Mouse (Mus musculus): Measurements from ENCODE around the gene Il17re. TPM values are rescaled to one million over a fixed set of nuclear protein-coding genes. Genes with fewer than 3 reads are reported as not detected.

Il17re gene
- polyA plus RNA-seq, 3 experiments from 2014 or later: 0.69 to 8.2 (median 1.9) TPM

GRCm38 (mm10) chr6:113492101-113492864 lies 34.0 kb downstream of the Il17re start:
- no peak for ATAC-seq

- peak; percentile 90 for ATAC-seq
Observed at GRCm38 (mm10) chr6:113494258-113494788, 36.0 kb downstream of the Il17re start.

- ATAC-seq: no peak
Observed at GRCm38 (mm10) chr6:113495071-113495675, 36.9 kb downstream of the Il17re start.

- no peak for ATAC-seq
Observed at GRCm38 (mm10) chr6:113499346-113499745, 41.1 kb downstream of the Il17re start.

- no peak for ATAC-seq
Observed at GRCm38 (mm10) chr6:113501388-113502084, 43.3 kb downstream of the Il17re start, which contains the start of gene Prrt3. Gene Prrt3 (minus strand): TSS chr6:113501931.

- no peak for ATAC-seq
Observed at GRCm38 (mm10) chr6:113502801-113503200, 44.5 kb downstream of the Il17re start.

GRCm38 (mm10) chr6:113505689-113506088 lies 47.4 kb downstream of the Il17re start:
- ATAC-seq: no peak

- no peak for ATAC-seq
Observed at GRCm38 (mm10) chr6:113507130-113507529, 48.8 kb downstream of the Il17re start.

- no peak for ATAC-seq
Observed at GRCm38 (mm10) chr6:113508272-113508946, 50.1 kb downstream of the Il17re start.

GRCm38 (mm10) chr6:113508947-113509280 lies 50.6 kb downstream of the Il17re start:
- no peak for ATAC-seq

GRCm38 (mm10) chr6:113513944-113514343 lies 55.7 kb downstream of the Il17re start:
- no peak for ATAC-seq

- ATAC-seq: no peak
Observed at GRCm38 (mm10) chr6:113514600-113514999, 56.3 kb downstream of the Il17re start.

GRCm38 (mm10) chr6:113517434-113518080 lies 59.3 kb downstream of the Il17re start:
- ATAC-seq: no peak

Other genes starting within 250 kb of the Il17re start
- gene Mtmr14, start 220.6 kb upstream of the Il17re start, polyA plus RNA-seq (2017; shearing (Covaris generic)): 10 to 100 TPM; 12.0 to 18.4 (median 16.2) TPM
- under 1 TPM in 2 of 3 experiments, not detected in 1; 0.21 to 0.22 TPM for gene Cpne9, start 176.2 kb upstream of the Il17re start, polyA plus RNA-seq (2017; shearing (Covaris generic))
- 10 to 100 TPM in 2 of 3 experiments, 1 to 10 TPM in 1; 9.2 to 15.3 (median 13.7) TPM for gene Brpf1, start 151.3 kb upstream of the Il17re start, polyA plus RNA-seq (2017; shearing (Covaris generic))
- 10 to 100 TPM; 12.7 to 23.8 (median 20.9) TPM for gene Ogg1, start 131.5 kb upstream of the Il17re start, polyA plus RNA-seq (2017; shearing (Covaris generic))
- 1 to 10 TPM; 1.3 to 2.6 (median 2.2) TPM for gene Camk1, start 114.5 kb upstream of the Il17re start, polyA plus RNA-seq (2017; shearing (Covaris generic))
- gene Tada3, start 80.6 kb upstream of the Il17re start, polyA plus RNA-seq (2017; shearing (Covaris generic)): 10 to 100 TPM; 27.5 to 44.5 (median 43.3) TPM
- 100 to 1,000 TPM; 516 to 980 (median 581) TPM for gene Arpc4, start 80.4 kb upstream of the Il17re start, polyA plus RNA-seq (2017; shearing (Covaris generic))
- gene Ttll3, start 69.2 kb upstream of the Il17re start, polyA plus RNA-seq (2017; shearing (Covaris generic)): 10 to 100 TPM in 2 of 3 experiments, 1 to 10 TPM in 1; 6.6 to 18.5 (median 16.4) TPM
- 10 to 100 TPM in 2 of 3 experiments, 1 to 10 TPM in 1; 6.5 to 13.4 (median 12.0) TPM for gene Rpusd3, start 39.1 kb upstream of the Il17re start, polyA plus RNA-seq (2017; shearing (Covaris generic))
- gene Cidec, start 22.7 kb upstream of the Il17re start, polyA plus RNA-seq (2017; shearing (Covaris generic)): not detected
- gene Jagn1, start 15.9 kb upstream of the Il17re start, polyA plus RNA-seq (2017; shearing (Covaris generic)): 10 to 100 TPM; 50.3 to 60.1 (median 56.3) TPM
- under 1 TPM in 2 of 3 experiments, not detected in 1; 0.32 to 0.47 TPM for gene Il17rc, start 12.9 kb downstream of the Il17re start, polyA plus RNA-seq (2017; shearing (Covaris generic))
- gene Creld1, start 24.8 kb downstream of the Il17re start, polyA plus RNA-seq (2017; shearing (Covaris generic)): 1 to 10 TPM; 6.1 to 9.2 (median 8.1) TPM
- under 1 TPM in 1 of 3 experiments, not detected in 2; 0.17 TPM for gene Prrt3, start 43.4 kb downstream of the Il17re start, polyA plus RNA-seq (2017; shearing (Covaris generic))
- 10 to 100 TPM; 57.0 to 69.1 (median 62.4) TPM for gene Emc3, start 73.2 kb downstream of the Il17re start, polyA plus RNA-seq (2017; shearing (Covaris generic))
- 1 to 10 TPM; 1.4 to 9.7 (median 2.0) TPM for gene Fancd2, start 73.2 kb downstream of the Il17re start, polyA plus RNA-seq (2017; shearing (Covaris generic))
- not detected for gene Fancd2os, start 142.2 kb downstream of the Il17re start, polyA plus RNA-seq (2017; shearing (Covaris generic))
- gene Brk1, start 146.3 kb downstream of the Il17re start, polyA plus RNA-seq (2017; shearing (Covaris generic)): 100 to 1,000 TPM; 274 to 315 (median 285) TPM
- gene Vhl, start 165.5 kb downstream of the Il17re start, polyA plus RNA-seq (2017; shearing (Covaris generic)): 10 to 100 TPM in 2 of 3 experiments, 1 to 10 TPM in 1; 9.9 to 12.3 (median 12.0) TPM
- gene Irak2, start 180.0 kb downstream of the Il17re start, polyA plus RNA-seq (2017; shearing (Covaris generic)): 10 to 100 TPM; 18.1 to 35.7 (median 21.5) TPM
- 1 to 10 TPM; 3.2 to 7.7 (median 7.5) TPM for gene Tatdn2, start 238.6 kb downstream of the Il17re start, polyA plus RNA-seq (2017; shearing (Covaris generic))